Mouse (Mus musculus) embryo, embryonic 11 days (tissue): ENCODE data around the gene Dcn.

ENCODE experiments used
- DNase-seq: peaks from one replicate; pipeline ENCODE4 v3.0.0-alpha.2; 2015

The Dcn gene

GRCm38 (mm10) chr10:97479004-97479766 is at the start of gene Dcn:
TSS of gene Dcn (plus strand) at chr10:97479609.
- peak; percentile 66 for DNase-seq

GRCm38 (mm10) chr10:97436662-97437061 is 42.7 kb upstream of the Dcn start:
- DNase-seq, result peak; percentile 10

- DNase-seq, result no peak
Observed at GRCm38 (mm10) chr10:97442300-97442699, 37.1 kb upstream of the Dcn start.

GRCm38 (mm10) chr10:97446486-97446885 is 32.9 kb upstream of the Dcn start:
- no peak for DNase-seq

GRCm38 (mm10) chr10:97452886-97453285 is 26.5 kb upstream of the Dcn start:
- DNase-seq, result peak; percentile 2

- DNase-seq, result peak; percentile 9
Observed at GRCm38 (mm10) chr10:97453529-97453928, 25.9 kb upstream of the Dcn start.

GRCm38 (mm10) chr10:97456993-97457392 is 22.4 kb upstream of the Dcn start:
- no peak for DNase-seq

- no peak for DNase-seq
Observed at GRCm38 (mm10) chr10:97466818-97467217, 12.6 kb upstream of the Dcn start.

- DNase-seq, result no peak
Observed at GRCm38 (mm10) chr10:97469411-97470140, 9.8 kb upstream of the Dcn start.

GRCm38 (mm10) chr10:97475460-97475859 is 3.9 kb upstream of the Dcn start:
- no peak for DNase-seq

GRCm38 (mm10) chr10:97478259-97478658 is 1.1 kb upstream of the Dcn start:
- DNase-seq, result no peak

- no peak for DNase-seq
Observed at GRCm38 (mm10) chr10:97482150-97482549, 2.7 kb downstream of the Dcn start.

- DNase-seq, result peak; percentile 16
Observed at GRCm38 (mm10) chr10:97484049-97484448, 4.6 kb downstream of the Dcn start.

GRCm38 (mm10) chr10:97485151-97485550 is 5.7 kb downstream of the Dcn start:
- DNase-seq, result no peak

GRCm38 (mm10) chr10:97486085-97486484 is 6.7 kb downstream of the Dcn start:
- DNase-seq, result peak; percentile 12

GRCm38 (mm10) chr10:97487269-97487989 is 8.0 kb downstream of the Dcn start:
- DNase-seq, result no peak

GRCm38 (mm10) chr10:97492367-97492980 is 13.1 kb downstream of the Dcn start:
- DNase-seq, result no peak

- DNase-seq, result no peak
Observed at GRCm38 (mm10) chr10:97497646-97498045, 18.2 kb downstream of the Dcn start.

GRCm38 (mm10) chr10:97523366-97523765 is 44.0 kb downstream of the Dcn start:
- no peak for DNase-seq

- DNase-seq, result no peak
Observed at GRCm38 (mm10) chr10:97535697-97536096, 56.3 kb downstream of the Dcn start.

- peak; percentile 27 for DNase-seq
Observed at GRCm38 (mm10) chr10:97536921-97537320, 57.5 kb downstream of the Dcn start.

- no peak for DNase-seq
Observed at GRCm38 (mm10) chr10:97538202-97538601, 58.8 kb downstream of the Dcn start.

- DNase-seq, result no peak
Observed at GRCm38 (mm10) chr10:97547740-97548139, 68.3 kb downstream of the Dcn start.
